Mouse (Mus musculus): ENCODE data around the gene Btbd9. TPM values are rescaled to one million over a fixed set of nuclear protein-coding genes. Genes with fewer than 3 reads are reported as not detected.
A peak's percentile ranks its signal among the peaks of the same experiment; 100 is the strongest.

Gene Btbd9
- polyA plus RNA-seq, 1 experiment from 2014 or later, result 40.6 TPM

- no peak overlapping the region for H3K9ac ChIP-seq (replicated peaks; ENCODE audit: low read depth)
- H3K9me3 ChIP-seq (ENCODE audit: low read length), result no peaks in the 10 kb centered on the region
- peaks cover 6% of the 10 kb centered on the region; the same call in 1 of the 2 replicates for H3K4me1 ChIP-seq (ENCODE audit: insufficient read depth, low read depth, low read length)
- H3K27ac ChIP-seq (ENCODE audit: low read length), result no peak overlapping the region
- WGBS, result 65% methylated on average over 5 of the region's 5 CpGs
- ATAC-seq (peak; percentile 21; the same call in 1 of the 2 replicates), DNase-seq (ENCODE audit: low spot score) (no peak)
- H3K4me3 ChIP-seq (ENCODE audit: low read depth, low read length), result no peak overlapping the region
- H3K36me3 ChIP-seq (ENCODE audit: insufficient read depth, low read length), result no peaks in the 10 kb centered on the region
- TF ChIP-seq CTCF (IDR thresholded peaks at IDR 0.05) (no peak), EP300 (IDR thresholded peaks at IDR 0.05) (no peak)
- H3K4me2 ChIP-seq (replicated peaks; ENCODE audit: low read depth, low read length), result no peak overlapping the region
- H3K27me3 ChIP-seq (replicated peaks; ENCODE audit: insufficient read depth, low read length), result no peaks in the 10 kb centered on the region
These were observed 351.1 kb downstream of the Btbd9 start for GRCm38 (mm10) chr17:30225030-30225740.

- Histone ChIP-seq H3K36me3 (ENCODE audit: insufficient read depth, low read length) (peaks cover 5% of the 10 kb centered on the region; the same call in 1 of the 2 replicates), H3K4me3 (ENCODE audit: low read depth, low read length) (no peak overlapping the region), H3K9me3 (ENCODE audit: low read length) (no peaks in the 10 kb centered on the region), H3K9ac (replicated peaks; ENCODE audit: low read depth) (no peak overlapping the region), H3K27ac (ENCODE audit: low read length) (no peak overlapping the region), H3K4me2 (replicated peaks; ENCODE audit: low read depth, low read length) (no peak overlapping the region), H3K4me1 (ENCODE audit: insufficient read depth, low read depth, low read length) (no peaks in the 10 kb centered on the region), H3K27me3 (replicated peaks; ENCODE audit: insufficient read depth, low read length) (no peaks in the 10 kb centered on the region)
- DNase-seq (ENCODE audit: low spot score) (no peak), ATAC-seq (no peak)
- TF ChIP-seq CTCF (IDR thresholded peaks at IDR 0.05) (no peak), EP300 (IDR thresholded peaks at IDR 0.05) (no peak)
- WGBS, result 85% methylated on average over 12 of the region's 12 CpGs
These were observed 353.5 kb downstream of the Btbd9 start for GRCm38 (mm10) chr17:30222837-30223236.

GRCm38 (mm10) chr17:30222361-30222760 lies 353.9 kb downstream of the Btbd9 start:
- no peaks in the 10 kb centered on the region for H3K9me3 ChIP-seq (ENCODE audit: low read length)
- H3K4me1 ChIP-seq (ENCODE audit: insufficient read depth, low read depth, low read length), result no peaks in the 10 kb centered on the region
- no peak overlapping the region for H3K4me2 ChIP-seq (replicated peaks; ENCODE audit: low read depth, low read length)
- DNase-seq (ENCODE audit: low spot score), result no peak
- no peak for TF ChIP-seq EP300 (IDR thresholded peaks at IDR 0.05)
- peak; percentile 11; the same call in 1 of the 2 replicates for TF ChIP-seq CTCF (IDR thresholded peaks at IDR 0.05)
- peaks cover 5% of the 10 kb centered on the region; the same call in 1 of the 2 replicates for H3K36me3 ChIP-seq (ENCODE audit: insufficient read depth, low read length)
- H3K9ac ChIP-seq (replicated peaks; ENCODE audit: low read depth), result no peak overlapping the region
- H3K27ac ChIP-seq (ENCODE audit: low read length), result no peak overlapping the region
- H3K4me3 ChIP-seq (ENCODE audit: low read depth, low read length), result no peak overlapping the region
- no peaks in the 10 kb centered on the region for H3K27me3 ChIP-seq (replicated peaks; ENCODE audit: insufficient read depth, low read length)
- no peak for ATAC-seq
- 66% methylated on average over 11 of the region's 11 CpGs for WGBS

GRCm38 (mm10) chr17:30221677-30222076 lies 354.6 kb downstream of the Btbd9 start:
- Histone ChIP-seq H3K4me1 (ENCODE audit: insufficient read depth, low read depth, low read length) (no peaks in the 10 kb centered on the region), H3K4me2 (replicated peaks; ENCODE audit: low read depth, low read length) (no peak overlapping the region), H3K27me3 (replicated peaks; ENCODE audit: insufficient read depth, low read length) (no peaks in the 10 kb centered on the region), H3K4me3 (ENCODE audit: low read depth, low read length) (no peak overlapping the region), H3K9ac (replicated peaks; ENCODE audit: low read depth) (no peak overlapping the region), H3K36me3 (ENCODE audit: insufficient read depth, low read length) (peaks cover 5% of the 10 kb centered on the region; the same call in 1 of the 2 replicates), H3K27ac (ENCODE audit: low read length) (no peak overlapping the region), H3K9me3 (ENCODE audit: low read length) (no peaks in the 10 kb centered on the region)
- WGBS, result 72% methylated on average over 14 of the region's 14 CpGs
- no peak for DNase-seq (ENCODE audit: low spot score)
- ATAC-seq, result no peak
- no peak for TF ChIP-seq CTCF (IDR thresholded peaks at IDR 0.05)
- no peak for TF ChIP-seq EP300 (IDR thresholded peaks at IDR 0.05)

- Histone ChIP-seq H3K9ac (replicated peaks; ENCODE audit: low read depth) (no peak overlapping the region), H3K27me3 (replicated peaks; ENCODE audit: insufficient read depth, low read length) (no peaks in the 10 kb centered on the region), H3K9me3 (ENCODE audit: low read length) (no peaks in the 10 kb centered on the region), H3K4me2 (replicated peaks; ENCODE audit: low read depth, low read length) (no peak overlapping the region), H3K27ac (ENCODE audit: low read length) (no peak overlapping the region), H3K4me1 (ENCODE audit: insufficient read depth, low read depth, low read length) (no peaks in the 10 kb centered on the region), H3K4me3 (ENCODE audit: low read depth, low read length) (no peak overlapping the region), H3K36me3 (ENCODE audit: insufficient read depth, low read length) (peaks cover 5% of the 10 kb centered on the region)
- ATAC-seq (no peak), DNase-seq (ENCODE audit: low spot score) (no peak)
- TF ChIP-seq CTCF (IDR thresholded peaks at IDR 0.05) (no peak), EP300 (IDR thresholded peaks at IDR 0.05) (no peak)
- 57% methylated on average over 4 of the region's 4 CpGs for WGBS
These were observed 360.5 kb downstream of the Btbd9 start for GRCm38 (mm10) chr17:30215741-30216140.

GRCm38 (mm10) chr17:30214393-30214792 lies 361.9 kb downstream of the Btbd9 start:
- Histone ChIP-seq H3K27me3 (replicated peaks; ENCODE audit: insufficient read depth, low read length) (no peaks in the 10 kb centered on the region), H3K4me1 (ENCODE audit: insufficient read depth, low read depth, low read length) (no peaks in the 10 kb centered on the region), H3K27ac (ENCODE audit: low read length) (no peak overlapping the region), H3K9ac (replicated peaks; ENCODE audit: low read depth) (no peak overlapping the region), H3K36me3 (ENCODE audit: insufficient read depth, low read length) (peaks cover 11% of the 10 kb centered on the region), H3K4me2 (replicated peaks; ENCODE audit: low read depth, low read length) (no peak overlapping the region), H3K9me3 (ENCODE audit: low read length) (no peaks in the 10 kb centered on the region), H3K4me3 (ENCODE audit: low read depth, low read length) (no peak overlapping the region)
- 69% methylated on average over 6 of the region's 6 CpGs for WGBS
- ATAC-seq (no peak), DNase-seq (ENCODE audit: low spot score) (no peak)
- TF ChIP-seq CTCF (IDR thresholded peaks at IDR 0.05) (no peak), EP300 (IDR thresholded peaks at IDR 0.05) (no peak)
